Mouse (Mus musculus): Measurements from ENCODE around the gene Cdc20b.
A peak's percentile ranks its signal among the peaks of the same experiment; 100 is the strongest.

Gene Cdc20b

DNA sequence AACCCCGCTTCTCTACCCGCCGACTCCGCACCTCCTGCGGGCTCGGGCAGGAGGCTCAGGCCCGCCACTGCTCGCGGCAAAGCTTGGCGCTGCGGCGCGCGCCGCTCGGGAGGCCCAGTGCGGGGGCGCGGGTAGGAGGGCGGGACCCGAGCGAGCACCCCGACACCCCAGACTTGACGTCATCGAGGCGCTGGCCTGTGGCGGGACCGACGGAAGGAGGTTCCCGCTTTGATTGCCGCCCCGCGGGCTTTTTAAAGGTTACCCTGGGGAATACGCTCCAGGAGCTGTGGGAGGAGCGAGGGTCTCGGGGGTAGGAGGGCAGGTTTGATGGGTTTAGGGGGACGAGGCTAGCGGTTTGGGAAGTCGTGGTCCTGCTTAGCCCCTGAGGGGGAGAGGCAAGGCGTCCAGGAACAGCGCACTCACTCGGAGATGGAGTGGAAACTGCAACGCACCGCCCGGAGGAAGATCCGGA is at the start of gene Cdc20b:
Gene Cdc20b, plus strand, starts transcription at position 162 of the 472 bp plus-strand sequence.
- DNase-seq (ENCODE audit: low read depth) = no peak

DNA sequence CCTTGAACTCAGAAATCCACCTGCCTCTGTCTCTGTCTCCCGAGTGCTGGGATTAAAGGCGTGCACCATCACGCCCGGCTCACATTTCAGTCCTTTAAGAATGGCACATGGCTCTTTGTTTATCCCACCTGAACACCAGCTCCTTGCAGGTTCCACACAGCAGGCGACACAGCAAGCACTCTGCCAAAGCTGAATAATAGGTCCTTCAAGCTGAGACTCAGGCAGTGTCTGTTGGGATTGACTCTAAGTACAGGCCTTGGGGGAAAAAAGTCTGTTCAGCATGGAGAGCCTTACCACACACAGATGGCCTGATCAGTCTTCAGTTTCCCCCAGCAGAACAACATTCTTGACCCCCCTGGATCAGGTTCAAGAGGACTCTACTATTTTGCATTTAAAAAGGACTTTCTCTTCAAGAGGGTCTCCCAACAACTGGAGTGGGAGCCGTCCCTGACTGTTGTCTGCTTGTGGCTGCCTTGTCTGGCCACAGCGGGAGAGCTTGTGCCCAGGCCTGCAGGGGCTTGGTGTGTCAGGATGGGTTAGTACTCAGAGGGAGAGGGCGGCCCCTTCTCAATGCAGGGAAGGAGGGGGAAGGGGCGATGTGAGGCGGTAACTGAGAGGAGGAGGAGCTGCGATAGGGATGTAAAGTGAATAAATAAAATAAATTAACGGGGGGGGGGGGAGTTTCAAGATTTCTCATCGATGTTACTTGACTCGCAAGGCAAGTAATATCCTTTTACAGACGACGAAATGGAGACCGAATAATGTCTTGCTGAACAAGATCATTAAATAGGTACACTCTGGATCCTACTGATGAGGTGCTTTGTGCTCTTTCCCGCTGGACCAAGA is 49.1 kb upstream of the Cdc20b start:
- DNase-seq (ENCODE audit: low read depth) = no peak

DNA sequence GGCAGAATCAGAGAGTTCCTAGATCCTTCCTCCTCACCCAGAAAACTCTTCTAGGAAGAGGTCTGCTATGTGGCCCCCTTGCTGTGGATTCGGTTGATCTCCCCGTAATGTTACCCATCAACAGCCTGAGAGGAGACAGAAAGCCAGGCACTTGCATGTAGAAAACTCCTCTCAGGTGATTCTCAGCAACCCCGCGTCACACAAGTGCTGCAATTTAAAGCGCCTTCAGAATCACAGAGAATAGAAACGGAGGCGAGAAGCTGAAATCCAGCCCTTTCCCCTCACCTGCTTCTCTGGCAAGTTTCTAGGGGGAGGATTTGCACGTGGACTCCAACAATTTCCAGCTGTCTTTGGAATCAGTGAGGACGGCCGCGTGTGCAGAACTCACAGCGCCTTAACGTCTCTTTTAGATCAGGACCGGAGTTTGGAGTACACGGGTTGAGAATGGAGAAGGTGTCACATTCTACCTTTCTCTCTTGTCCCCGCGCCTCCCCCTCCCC is 48.4 kb upstream of the Cdc20b start:
- no peak for DNase-seq (ENCODE audit: low read depth)

DNA sequence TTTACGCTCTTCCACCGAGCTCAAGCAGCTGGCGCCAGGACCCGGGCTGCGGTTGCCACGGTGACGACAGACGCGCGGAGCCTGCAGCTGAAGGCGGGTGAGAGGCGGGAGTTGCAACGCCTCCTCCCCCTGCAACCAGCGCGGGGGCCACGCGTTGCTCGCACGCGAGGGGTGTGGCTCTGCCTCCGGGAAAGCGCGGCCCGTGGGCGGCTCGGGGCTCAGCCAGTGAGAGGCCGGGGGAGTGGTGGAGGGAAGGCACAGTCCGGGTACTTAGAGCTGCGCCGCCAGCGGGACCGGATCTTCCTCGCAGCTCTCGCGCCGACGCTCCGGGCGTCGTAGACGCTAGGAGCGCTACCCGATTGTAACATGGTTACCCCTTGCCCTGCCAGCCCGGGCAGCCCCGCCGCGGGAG is 47.4 kb upstream of the Cdc20b start, which contains the start of gene Ccno:
Gene Ccno, plus strand, starts transcription at position 271 of the 412 bp plus-strand sequence.
- DNase-seq (ENCODE audit: low read depth) = no peak

DNA sequence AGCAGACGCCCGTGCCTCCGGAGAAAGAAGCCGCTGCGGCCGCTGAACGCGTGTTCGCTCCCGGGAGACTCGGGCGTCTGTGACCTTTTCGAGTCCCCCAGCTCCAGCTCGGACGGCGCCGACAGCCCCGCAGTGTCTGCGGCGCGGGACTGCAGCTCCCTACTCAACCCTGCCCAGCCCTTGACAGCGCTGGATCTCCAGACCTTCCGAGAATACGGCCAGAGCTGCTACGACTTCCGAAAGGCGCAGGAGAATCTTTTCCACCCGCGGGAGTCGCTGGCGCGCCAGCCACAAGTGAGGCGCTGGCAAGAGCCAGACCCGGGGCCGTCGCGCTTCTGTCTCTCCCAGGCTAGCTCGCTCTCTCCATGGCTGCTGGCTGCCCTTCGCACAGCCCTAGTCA is 46.9 kb upstream of the Cdc20b start:
- no peak for DNase-seq (ENCODE audit: low read depth)

DNA sequence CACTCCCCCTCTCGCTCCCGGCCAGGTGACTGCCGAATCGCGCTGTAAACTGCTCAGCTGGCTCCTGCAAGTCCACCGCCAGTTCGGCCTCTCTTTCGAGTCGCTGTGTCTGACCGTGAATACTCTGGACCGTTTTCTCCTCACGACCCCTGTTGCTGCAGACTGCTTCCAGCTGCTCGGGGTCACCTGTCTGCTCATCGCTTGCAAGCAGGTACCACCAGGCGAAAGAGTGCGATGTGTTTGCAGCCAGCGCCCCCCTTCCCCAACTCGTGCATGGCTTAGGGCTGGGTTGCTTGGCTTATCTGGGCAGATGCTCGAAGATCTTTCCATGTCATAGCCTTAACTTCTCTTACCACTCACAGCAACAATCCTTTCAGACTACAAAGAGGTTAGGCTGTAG is 46.0 kb upstream of the Cdc20b start:
- DNase-seq (ENCODE audit: low read depth) = no peak

DNA sequence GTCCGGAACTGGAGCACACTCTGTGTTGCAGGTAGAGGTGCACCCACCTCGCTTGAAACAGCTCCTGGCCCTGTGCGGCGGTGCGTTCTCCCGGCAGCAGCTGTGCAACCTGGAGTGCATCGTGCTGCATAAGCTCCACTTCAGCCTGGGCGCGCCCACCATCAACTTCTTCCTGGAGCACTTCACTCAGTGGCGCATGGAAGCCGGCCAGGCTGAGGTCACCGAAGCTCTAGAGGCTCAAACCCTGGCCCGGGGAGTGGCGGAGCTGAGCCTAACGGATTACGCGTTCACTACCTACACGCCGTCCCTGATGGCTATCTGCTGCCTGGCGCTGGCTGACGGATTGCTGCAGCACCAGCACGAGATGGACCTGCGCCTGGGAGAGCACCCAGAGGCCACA is 45.4 kb upstream of the Cdc20b start:
- DNase-seq (ENCODE audit: low read depth) = no peak

DNA sequence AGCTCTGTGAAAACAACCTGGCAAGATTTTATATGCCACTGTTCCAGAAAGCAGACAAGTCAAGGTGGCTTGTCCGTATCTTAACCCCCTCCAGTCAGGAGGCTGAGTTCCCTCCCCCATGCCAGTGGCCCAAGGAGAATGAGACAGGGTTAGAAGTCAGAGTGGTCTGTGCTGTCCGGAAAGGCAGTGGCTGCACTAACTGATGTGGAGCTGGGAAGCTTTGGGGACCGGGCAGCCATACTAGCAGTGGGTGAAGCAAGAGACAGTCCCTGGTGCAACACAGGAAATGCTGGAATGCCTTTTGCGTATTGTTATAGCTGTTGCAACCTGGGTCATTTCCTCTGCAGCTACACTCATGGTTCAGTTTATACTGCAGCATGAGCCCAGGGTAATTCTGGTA is 44.6 kb upstream of the Cdc20b start:
- DNase-seq (ENCODE audit: low read depth) = peak; percentile 58

DNA sequence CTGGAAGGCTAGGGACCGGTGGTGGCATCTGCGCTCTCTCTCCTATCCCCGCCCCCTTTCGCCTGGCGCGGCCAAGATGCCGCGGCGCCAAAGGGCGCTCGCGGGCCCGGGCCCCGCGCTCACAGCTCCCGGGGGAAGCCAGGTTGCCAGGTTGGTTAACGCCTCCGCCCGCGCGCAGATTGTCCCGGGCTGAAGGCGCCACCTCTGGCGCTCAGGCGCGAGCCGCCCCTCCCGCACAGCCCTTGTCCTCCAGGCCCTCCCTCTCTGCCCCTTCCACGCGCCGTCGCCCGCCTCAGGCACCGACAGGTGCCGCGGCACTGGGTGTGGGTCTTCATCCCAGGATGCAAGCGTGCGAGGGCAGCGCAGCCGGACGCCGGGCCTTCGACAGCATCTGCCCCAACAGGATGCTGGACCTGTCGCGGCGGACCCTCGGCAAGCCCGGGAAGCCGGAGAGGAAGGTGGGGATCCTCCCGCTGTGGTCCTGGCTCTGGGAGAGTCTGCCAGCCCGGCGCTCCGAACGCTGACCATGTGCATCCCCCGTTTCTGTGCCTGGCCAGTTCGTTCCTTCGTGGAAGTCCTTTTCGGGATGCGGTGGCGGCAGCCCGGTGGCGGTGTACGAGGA is 41.3 kb upstream of the Cdc20b start, which contains the start of gene Mcidas:
Gene Mcidas, plus strand, starts transcription at position 315 of the 622 bp plus-strand sequence.
- DNase-seq (ENCODE audit: low read depth) = no peak

DNA sequence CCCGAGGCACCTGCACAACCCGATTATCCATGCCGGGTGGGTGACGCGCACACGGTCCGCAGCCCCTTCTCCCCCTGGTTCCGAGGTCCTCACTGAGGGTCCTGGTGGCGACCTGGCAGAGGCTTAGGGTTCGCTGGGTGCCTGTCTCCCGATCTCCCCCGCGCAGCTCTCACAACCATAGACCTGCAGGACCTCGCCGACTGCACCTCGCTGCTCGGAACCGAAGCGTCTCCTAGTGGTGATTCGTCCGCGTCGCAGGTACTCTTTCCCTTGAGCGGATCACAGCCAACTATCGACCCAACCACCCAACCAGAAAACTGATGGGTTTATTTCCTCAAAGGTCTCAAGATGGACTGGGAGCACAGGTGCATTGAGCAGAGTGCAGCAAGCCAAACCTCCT is 40.7 kb upstream of the Cdc20b start:
- DNase-seq (ENCODE audit: low read depth) = no peak

DNA sequence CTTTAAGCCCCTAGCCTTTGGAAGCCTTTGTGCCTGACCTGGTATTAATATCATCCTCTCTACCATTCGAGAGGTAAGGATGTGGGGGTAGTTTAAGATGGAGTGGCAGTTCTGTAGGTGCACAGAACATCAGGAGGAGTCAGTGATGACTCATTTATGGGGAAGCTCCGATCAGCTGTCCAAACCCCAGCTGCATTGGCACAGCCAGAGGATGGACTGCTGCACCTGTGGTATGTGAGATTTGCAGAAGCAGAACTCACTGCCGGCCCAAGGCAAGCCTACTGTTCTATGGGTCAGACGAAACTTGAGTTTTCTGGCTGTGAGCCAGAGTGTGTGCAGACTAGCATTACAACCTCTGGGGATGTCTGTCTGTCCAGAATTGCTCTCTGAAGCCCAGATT is 38.5 kb upstream of the Cdc20b start:
- DNase-seq (ENCODE audit: low read depth) = peak; percentile 19

DNA sequence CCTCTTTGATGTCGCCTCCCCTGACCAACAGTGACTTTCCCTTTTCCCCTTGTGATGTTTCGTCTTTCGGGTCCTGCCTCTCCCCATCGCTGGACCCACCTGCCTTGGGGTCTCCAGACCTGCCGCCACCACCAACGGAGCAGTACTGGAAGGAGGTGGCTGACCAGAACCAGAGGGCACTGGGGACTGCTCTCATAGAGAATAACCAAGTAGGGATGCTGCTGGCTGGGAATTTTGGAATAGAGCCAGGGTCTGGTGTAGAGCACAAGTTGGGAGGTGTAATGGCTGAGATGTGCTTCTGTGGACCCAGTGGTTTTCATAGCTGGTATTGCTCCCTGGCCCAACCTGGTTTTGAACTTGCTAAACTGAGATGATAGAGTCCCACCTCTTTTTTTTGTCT is 37.5 kb upstream of the Cdc20b start:
- no peak for DNase-seq (ENCODE audit: low read depth)

DNA sequence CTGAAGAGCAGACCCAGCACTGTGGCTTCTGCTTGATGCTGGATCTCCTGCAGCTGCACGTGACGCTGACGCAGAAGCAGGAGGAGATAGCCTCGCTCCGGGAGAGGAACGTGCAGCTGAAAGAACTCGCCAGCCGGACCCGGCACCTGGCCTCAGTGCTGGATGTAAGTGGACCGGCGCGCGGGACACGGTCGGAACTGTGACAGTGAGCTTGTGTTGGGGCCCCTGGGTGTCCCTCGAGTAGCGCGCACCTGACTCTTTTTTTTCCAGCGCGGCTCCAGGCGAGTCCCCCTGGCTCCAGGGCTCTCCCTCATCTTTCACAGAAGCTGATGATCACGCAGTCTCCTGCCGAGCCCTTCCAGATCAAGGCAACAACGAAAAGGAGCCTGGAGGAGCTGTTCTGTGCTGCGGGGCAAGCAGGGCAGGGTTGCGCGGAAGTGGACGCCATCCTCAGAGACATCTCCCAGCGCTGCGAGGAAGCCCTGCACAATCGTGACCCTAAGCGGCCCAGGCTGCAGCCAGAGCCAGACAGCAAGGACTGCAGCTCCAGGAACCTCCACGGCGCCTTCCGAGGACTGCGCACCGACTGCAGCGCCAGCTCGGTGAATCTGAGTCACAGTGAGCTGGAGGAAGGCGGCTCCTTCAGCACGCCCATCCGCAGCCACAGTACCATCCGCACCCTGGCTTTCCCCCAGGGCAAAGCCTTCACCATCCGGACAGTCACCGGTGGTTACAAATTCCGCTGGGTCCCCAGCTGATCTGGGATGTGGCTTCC is 36.3 kb upstream of the Cdc20b start:
- no peak for DNase-seq (ENCODE audit: low read depth)

DNA sequence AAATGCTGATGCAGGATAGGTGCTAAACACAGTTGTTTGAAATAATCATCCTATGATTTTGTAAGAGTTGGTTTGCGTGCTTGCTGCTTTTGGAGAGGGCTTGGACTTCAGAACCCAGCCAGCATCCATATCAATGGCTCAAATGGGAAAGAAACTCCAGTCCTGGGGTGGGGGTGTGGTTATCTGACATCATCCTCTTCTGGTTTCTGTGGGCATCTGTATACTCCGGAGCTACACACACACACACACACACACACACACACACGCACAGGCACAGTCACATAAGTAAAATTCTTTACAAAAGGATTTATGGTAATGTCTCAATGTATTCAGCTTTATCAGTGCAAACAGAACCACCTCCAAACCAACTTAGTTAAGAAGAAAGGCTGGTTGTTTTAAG is 34.8 kb upstream of the Cdc20b start:
- no peak for DNase-seq (ENCODE audit: low read depth)

DNA sequence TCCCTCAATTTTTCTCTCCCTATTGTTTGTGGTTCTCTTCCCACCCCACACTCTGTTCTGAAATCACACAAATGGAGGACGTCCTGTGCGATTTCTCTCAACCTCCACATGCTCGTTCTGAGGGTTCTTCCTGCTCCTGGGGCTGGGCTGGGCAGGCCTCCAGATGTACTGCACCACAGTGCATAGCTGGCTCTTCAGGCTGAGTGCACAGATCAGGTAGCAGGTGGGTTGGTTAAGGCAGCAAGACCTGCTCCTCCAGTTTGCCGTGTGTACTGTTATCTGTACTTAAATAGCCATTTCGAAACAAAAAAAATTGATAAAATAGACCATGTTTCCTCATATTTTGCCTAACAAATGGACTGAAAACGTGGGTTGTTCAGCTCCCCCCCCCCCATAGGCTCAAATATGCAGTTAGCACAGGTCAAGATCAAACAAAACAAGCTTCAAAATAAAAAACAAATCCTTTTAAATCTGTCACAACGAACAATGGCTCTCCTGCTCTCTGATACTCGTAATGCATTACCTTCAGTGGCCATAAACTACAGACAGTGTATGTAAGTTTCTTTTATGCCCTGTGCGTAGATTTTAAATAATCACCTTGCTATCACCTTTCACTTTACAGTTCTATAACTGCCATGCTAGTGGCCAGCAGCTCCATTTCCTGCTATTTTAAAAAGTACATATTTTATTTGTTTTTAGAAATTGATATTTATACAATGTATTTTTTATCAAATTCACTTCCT is 34.2 kb upstream of the Cdc20b start:
- no peak for DNase-seq (ENCODE audit: low read depth)

DNA sequence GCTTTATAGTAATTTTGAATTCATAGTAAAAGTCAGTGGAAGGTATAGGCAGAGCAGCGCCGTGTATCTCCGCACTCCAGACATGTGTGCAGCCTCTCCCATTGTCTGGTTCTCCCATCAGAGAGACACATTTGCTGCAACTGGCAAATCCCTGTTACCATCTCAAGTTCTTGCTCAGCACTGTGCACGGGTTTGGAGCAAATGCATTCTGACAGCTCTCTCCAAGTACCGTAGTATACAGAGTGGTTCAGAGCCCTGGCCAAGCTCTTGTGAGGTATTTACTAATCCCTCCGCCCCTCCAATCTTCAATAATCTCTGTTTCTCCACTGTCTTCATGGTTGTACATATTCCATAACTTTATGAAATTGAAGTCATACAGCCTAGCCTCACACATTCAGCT is 22.2 kb upstream of the Cdc20b start:
- no peak for DNase-seq (ENCODE audit: low read depth)

DNA sequence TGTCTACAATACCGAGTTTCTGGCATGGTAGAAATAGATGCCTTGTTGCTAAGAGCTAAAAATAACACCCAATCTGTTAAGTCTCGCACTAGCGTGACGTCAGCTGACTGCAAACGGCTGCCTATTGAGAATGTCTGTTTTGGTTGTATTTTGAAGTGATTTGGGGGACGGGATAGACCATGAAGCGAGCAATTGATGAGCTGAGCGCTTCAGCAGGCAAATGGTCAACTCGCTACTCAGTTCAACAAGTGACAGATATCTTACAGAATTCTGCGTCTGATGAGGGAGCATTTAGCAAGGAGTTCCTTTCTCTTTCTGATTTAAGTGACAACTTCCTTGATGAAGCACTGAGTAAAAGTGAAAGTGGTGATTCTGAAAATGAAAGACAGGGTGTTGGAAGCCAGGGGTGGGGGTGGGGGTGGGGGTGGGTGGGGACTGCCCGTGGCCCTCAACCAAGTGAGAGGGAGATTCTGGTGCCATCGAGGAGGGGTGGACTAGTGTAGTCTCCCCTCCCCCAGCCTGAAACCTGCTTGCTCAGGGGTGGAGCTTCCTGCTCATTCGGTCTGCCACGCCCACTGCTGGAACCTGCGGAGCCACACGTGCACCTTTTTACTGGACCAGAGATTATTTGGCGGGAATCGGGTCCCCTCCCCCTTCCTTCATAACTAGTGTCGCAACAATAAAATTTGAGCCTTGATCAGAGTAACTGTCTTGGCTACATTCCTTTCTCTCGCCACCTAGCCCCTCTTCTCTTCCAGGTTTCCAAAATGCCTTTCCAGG is 21.5 kb upstream of the Cdc20b start:
- DNase-seq (ENCODE audit: low read depth) = peak; percentile 65

DNA sequence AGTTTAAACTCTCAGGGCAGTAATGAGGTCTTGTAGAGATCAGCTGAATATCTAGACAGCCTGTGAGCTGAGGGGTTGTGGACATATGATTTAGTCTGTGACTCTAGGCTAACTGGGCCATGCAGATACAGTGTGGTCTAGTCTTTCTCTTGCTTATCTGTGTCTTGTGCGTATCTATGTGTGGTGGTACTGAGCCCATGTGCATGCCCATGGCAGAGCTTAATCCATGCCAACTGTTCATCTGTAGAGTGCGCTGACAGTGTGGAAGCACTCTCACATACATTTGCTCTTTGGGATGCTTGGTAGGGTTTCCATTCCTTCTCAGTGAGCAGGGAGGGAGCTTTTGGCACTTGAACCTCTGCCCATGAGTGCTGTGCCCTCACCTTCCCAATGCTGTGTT is 13.4 kb upstream of the Cdc20b start:
- no peak for DNase-seq (ENCODE audit: low read depth)

DNA sequence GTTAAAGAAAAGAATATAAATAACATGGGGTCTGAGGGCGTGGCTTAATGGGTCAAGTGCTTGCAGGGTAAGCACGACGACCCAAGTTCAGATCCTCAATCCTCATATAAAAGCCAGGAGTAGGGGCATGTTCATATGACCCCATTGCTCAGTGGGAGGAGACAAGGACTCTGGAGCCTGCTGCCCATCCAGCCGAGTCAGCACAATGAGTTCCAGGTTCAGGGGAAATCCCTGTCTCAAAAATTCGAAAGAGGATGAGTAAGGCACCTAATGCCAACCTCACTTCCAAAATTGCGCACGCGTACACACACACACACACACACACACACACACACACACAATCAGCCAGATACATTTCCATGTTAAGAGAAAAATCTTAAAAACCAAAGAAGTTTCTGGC is 12.4 kb upstream of the Cdc20b start:
- no peak for DNase-seq (ENCODE audit: low read depth)

DNA sequence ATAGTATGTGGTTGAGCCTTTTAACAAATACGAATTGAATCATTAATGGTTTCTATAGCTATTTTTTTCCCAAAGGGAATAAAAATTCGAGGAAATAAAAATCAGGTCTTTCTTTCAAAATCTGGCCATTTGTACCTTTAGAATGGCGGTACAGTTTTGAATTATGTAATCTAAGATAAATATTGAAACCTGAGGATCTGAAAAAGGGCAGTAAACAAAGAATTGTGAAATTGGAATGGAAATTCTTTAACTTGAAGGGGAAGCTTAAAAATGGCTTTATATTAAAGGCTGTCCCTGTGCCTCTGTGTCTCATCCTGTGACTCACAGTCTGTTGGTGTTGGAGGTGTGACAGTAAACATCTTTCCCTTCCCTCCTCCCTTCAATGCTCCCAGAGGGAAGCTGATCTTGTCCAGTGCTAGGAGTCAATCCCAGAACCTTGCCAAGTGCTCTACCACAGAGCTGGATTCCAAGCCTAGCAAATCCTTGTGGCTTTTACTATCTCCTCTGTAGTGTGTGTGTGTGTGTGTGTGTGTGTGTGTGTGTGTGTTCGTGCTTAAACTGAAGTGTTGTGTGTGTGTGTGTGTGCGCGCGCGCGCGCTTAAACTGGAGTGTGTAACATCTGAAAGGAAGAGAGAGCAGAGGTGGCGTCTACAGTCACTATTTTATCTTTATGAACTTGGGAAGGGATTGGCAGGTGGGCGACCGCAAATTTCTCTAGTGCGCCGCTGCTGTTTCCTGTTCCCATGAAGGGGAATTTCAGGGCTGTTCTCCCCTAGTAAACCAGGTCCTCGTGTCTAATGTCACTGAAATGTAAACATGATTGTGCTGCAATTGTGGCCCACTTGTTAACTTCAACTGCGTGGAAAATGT is 11.4 kb upstream of the Cdc20b start:
- no peak for DNase-seq (ENCODE audit: low read depth)
